Mouse (Mus musculus) embryonic facial prominence, embryonic 15.5 days (tissue): Measurements from ENCODE around the gene Rac3. TPM values are rescaled to one million over a fixed set of nuclear protein-coding genes. Genes with fewer than 3 reads are reported as not detected.
"Not testable (repeated sequence)": the region's sequence is repeated elsewhere in the genome, so short reads cannot be mapped to it uniquely, and the experiment has no call there.

Experiments used
- ATAC-seq: fragments of 200-750 bp; cut with Nextera tagmentation; 2 replicates; pipeline ENCODE4 v1.8.0; 2017; ENCODE audit warnings: low read depth, moderate TSS enrichment; ENCODE audit not compliant: insufficient number of reproducible peaks, low FRiP score, low TSS enrichment
- H3K27ac ChIP-seq: fragments of 300-500 bp; sonication (generic); replicated peaks from 2 replicates; pipeline ENCODE4 v1.5.1; 2015; ENCODE audit warnings: mild to moderate bottlenecking, inconsistent platforms
- H3K27me3 ChIP-seq: fragments of 300-500 bp; sonication (generic); 2 replicates; pipeline ENCODE4 v1.6.1; 2015; ENCODE audit warnings: inconsistent platforms
- H3K36me3 ChIP-seq: fragments of 300-500 bp; sonication (generic); 2 replicates; pipeline ENCODE4 v1.6.1; 2015; ENCODE audit warnings: mild to moderate bottlenecking, inconsistent platforms
- H3K4me1 ChIP-seq: fragments of 300-500 bp; sonication (generic); 2 replicates; pipeline ENCODE4 v1.6.1; 2015; ENCODE audit warnings: inconsistent platforms
- H3K4me2 ChIP-seq: fragments of 300-500 bp; sonication (generic); replicated peaks from 2 replicates; pipeline ENCODE4 v1.6.1; 2015; ENCODE audit warnings: mild to moderate bottlenecking, inconsistent platforms
- H3K4me3 ChIP-seq: fragments of 300-500 bp; sonication (generic); replicated peaks from 2 replicates; pipeline ENCODE4 v1.5.1; 2015; ENCODE audit warnings: mild to moderate bottlenecking, inconsistent platforms
- H3K9ac ChIP-seq: fragments of 300-500 bp; sonication (generic); 2 replicates; pipeline ENCODE4 v1.6.1; 2015; ENCODE audit warnings: inconsistent platforms
- H3K9me3 ChIP-seq: fragments of 300-500 bp; sonication (generic); replicated peaks from 2 replicates; pipeline ENCODE4 v1.6.1; 2016; ENCODE audit warnings: inconsistent platforms
- WGBS: fragments of 180-500 bp; shearing (Covaris S2); methylation state at CpG from one replicate; pipeline ENCODE4 v1.1.7; 2015; 5-methylcytosine and 5-hydroxymethylcytosine counted together
- polyA plus RNA-seq: library from polyadenylated mRNA; unstranded; fragments of >200 nt; fragmentation: Nextera tagmentation; extraction: Ambion mirVana; gene quantifications from 2 replicates; pipeline ENCODE4 v1.2.1, GENCODE M21; 2015

Rac3 gene
- polyA plus RNA-seq, 1 experiment from 2014 or later = 75.4 TPM

- ATAC-seq = no peak
- Histone ChIP-seq H3K9me3 (peaks cover 5% of the 10 kb centered on the region; the same call in 1 of the 2 replicates), H3K36me3 (no peaks in the 10 kb centered on the region), H3K4me3 (no peak overlapping the region), H3K4me2 (no peak overlapping the region), H3K27me3 (0 out of 2 replicates have a peak, but pooled peaks cover 3% of the 10 kb centered on the region), H3K9ac (no peak overlapping the region), H3K27ac (no peak overlapping the region), H3K4me1 (peaks cover 6% of the 10 kb centered on the region)
- WGBS = 75% methylated on average over 9 of the region's 9 CpGs
Measured at GRCm38 (mm10) chr11:120760236-120760635, 39.0 kb downstream of the Rac3 start.

GRCm38 (mm10) chr11:120761811-120762671 is 40.8 kb downstream of the Rac3 start:
- WGBS = 67% methylated on average over 14 of the region's 14 CpGs
- Histone ChIP-seq H3K9ac (no peak overlapping the region), H3K36me3 (no peaks in the 10 kb centered on the region), H3K9me3 (peaks cover 5% of the 10 kb centered on the region; the same call in 1 of the 2 replicates), H3K27me3 (0 out of 2 replicates have a peak, but pooled peaks cover 3% of the 10 kb centered on the region), H3K4me1 (peaks cover 6% of the 10 kb centered on the region), H3K27ac (no peak overlapping the region), H3K4me3 (no peak overlapping the region), H3K4me2 (0 out of 2 replicates have a peak overlapping the region, but pooled peaks have one; percentile 8)
- ATAC-seq = no peak

GRCm38 (mm10) chr11:120762672-120763041 is 41.4 kb downstream of the Rac3 start, which contains the start of gene Hmga1b:
Gene Hmga1b, plus strand, starts transcription at chr11:120762794.
- H3K9ac ChIP-seq, H3K27me3 ChIP-seq, H3K9me3 ChIP-seq, H3K4me1 ChIP-seq, H3K36me3 ChIP-seq, ATAC-seq, H3K4me3 ChIP-seq: not testable (repeated sequence)
- WGBS = 11% methylated on average over 14 of the region's 14 CpGs
- Histone ChIP-seq H3K27ac (0 out of 2 replicates have a peak within 1 kb of the TSS, but pooled peaks have one; percentile 22), H3K4me2 (peak within 1 kb of the TSS; percentile 8; the same call in 1 of the 2 replicates)

- not testable (repeated sequence) for H3K27me3 ChIP-seq, H3K4me3 ChIP-seq, H3K9me3 ChIP-seq, H3K9ac ChIP-seq, H3K36me3 ChIP-seq, H3K27ac ChIP-seq, H3K4me1 ChIP-seq
- ATAC-seq = peak; percentile 52
- H3K4me2 ChIP-seq = peak overlapping the region; percentile 8; the same call in 1 of the 2 replicates
- WGBS = 2% methylated on average over 10 of the region's 23 CpGs
Measured at GRCm38 (mm10) chr11:120763121-120763999, 42.1 kb downstream of the Rac3 start.

- not testable (repeated sequence) for H3K4me2 ChIP-seq, H3K4me1 ChIP-seq, ATAC-seq, H3K9me3 ChIP-seq, H3K27ac ChIP-seq, H3K36me3 ChIP-seq, H3K4me3 ChIP-seq, H3K9ac ChIP-seq, H3K27me3 ChIP-seq
- WGBS = 65% methylated on average over 3 of the region's 7 CpGs
Measured at GRCm38 (mm10) chr11:120767023-120767422, 45.8 kb downstream of the Rac3 start.

- no peaks in the 10 kb centered on the region for H3K4me1 ChIP-seq
- no peaks in the 10 kb centered on the region for H3K9me3 ChIP-seq
- H3K27me3 ChIP-seq = no peaks in the 10 kb centered on the region
- H3K27ac ChIP-seq = no peak overlapping the region
- no peak overlapping the region for H3K4me2 ChIP-seq
- no peak overlapping the region for H3K4me3 ChIP-seq
- no peak overlapping the region for H3K9ac ChIP-seq
- no peaks in the 10 kb centered on the region for H3K36me3 ChIP-seq
- WGBS = 67% methylated on average over 1 of the region's 1 CpGs
- no peak for ATAC-seq
Measured at GRCm38 (mm10) chr11:120768206-120768605, 46.9 kb downstream of the Rac3 start.

GRCm38 (mm10) chr11:120772749-120773148 is 51.5 kb downstream of the Rac3 start:
- no peak overlapping the region for H3K4me2 ChIP-seq
- no peaks in the 10 kb centered on the region for H3K9me3 ChIP-seq
- H3K9ac ChIP-seq = no peak overlapping the region
- H3K36me3 ChIP-seq = no peaks in the 10 kb centered on the region
- H3K4me1 ChIP-seq = peaks cover 9% of the 10 kb centered on the region
- H3K27me3 ChIP-seq = no peaks in the 10 kb centered on the region
- H3K27ac ChIP-seq = no peak overlapping the region
- 80% methylated on average over 3 of the region's 3 CpGs for WGBS
- no peak overlapping the region for H3K4me3 ChIP-seq
- ATAC-seq = no peak

Other genes with a start within 250 kb of the Rac3 start
- gene Mrpl12, start 236.9 kb upstream of the Rac3 start, polyA plus RNA-seq = 118 and 126 TPM in 2 replicates
- 47.3 and 53.6 TPM in 2 replicates for gene Slc25a10, start 229.6 kb upstream of the Rac3 start, polyA plus RNA-seq
- gene Gcgr, start 190.8 kb upstream of the Rac3 start, polyA plus RNA-seq = 0.60 TPM in 2 replicates
- 235 and 237 TPM in 2 replicates for gene Mcrip1, start 171.7 kb upstream of the Rac3 start, polyA plus RNA-seq
- gene Ppp1r27, start 170.3 kb upstream of the Rac3 start, polyA plus RNA-seq = 1.8 and 2.3 TPM in 2 replicates
- 831 and 838 TPM in 2 replicates for gene P4hb, start 148.2 kb upstream of the Rac3 start, polyA plus RNA-seq
- gene Arhgdia, start 139.8 kb upstream of the Rac3 start, polyA plus RNA-seq = 593 and 594 TPM in 2 replicates
- gene Alyref, start 123.1 kb upstream of the Rac3 start, polyA plus RNA-seq = 420 and 426 TPM in 2 replicates
- gene Anapc11, start 123.0 kb upstream of the Rac3 start, polyA plus RNA-seq = 219 and 224 TPM in 2 replicates
- 1.8 and 1.9 TPM in 2 replicates for gene Npb, start 113.0 kb upstream of the Rac3 start, polyA plus RNA-seq
- 141 TPM in 2 replicates for gene Pcyt2, start 103.5 kb upstream of the Rac3 start, polyA plus RNA-seq
- 34.7 and 35.0 TPM in 2 replicates for gene Sirt7, start 96.2 kb upstream of the Rac3 start, polyA plus RNA-seq
- 36.4 and 38.7 TPM in 2 replicates for gene Mafg, start 87.9 kb upstream of the Rac3 start, polyA plus RNA-seq
- 53.8 and 54.5 TPM in 2 replicates for gene Pycr1, start 77.7 kb upstream of the Rac3 start, polyA plus RNA-seq
- gene Myadml2, start 73.3 kb upstream of the Rac3 start, polyA plus RNA-seq = 1.0 and 1.6 TPM in 2 replicates
- gene Notum, start 60.3 kb upstream of the Rac3 start, polyA plus RNA-seq = 6.2 and 7.4 TPM in 2 replicates
- gene Aspscr1, start 48.5 kb upstream of the Rac3 start, polyA plus RNA-seq = 114 and 120 TPM in 2 replicates
- gene Cenpx, start 7.7 kb upstream of the Rac3 start, polyA plus RNA-seq = 145 and 157 TPM in 2 replicates
- 69.7 and 82.2 TPM in 2 replicates for gene Lrrc45, start 7.5 kb upstream of the Rac3 start, polyA plus RNA-seq
- gene Dcxr, start 5.8 kb downstream of the Rac3 start, polyA plus RNA-seq = 35.9 and 36.6 TPM in 2 replicates
- 193 and 315 TPM in 2 replicates for gene Cbr2, start 10.6 kb downstream of the Rac3 start, polyA plus RNA-seq
- 3.8 and 5.9 TPM in 2 replicates for gene Hmga1b, start 41.3 kb downstream of the Rac3 start, polyA plus RNA-seq
- 56.0 and 62.0 TPM in 2 replicates for gene Rfng, start 62.7 kb downstream of the Rac3 start, polyA plus RNA-seq
- 205 and 214 TPM in 2 replicates for gene Gps1, start 62.8 kb downstream of the Rac3 start, polyA plus RNA-seq
- 61.4 and 64.4 TPM in 2 replicates for gene Dus1l, start 74.9 kb downstream of the Rac3 start, polyA plus RNA-seq
- 46.2 and 48.8 TPM in 2 replicates for gene Fasn, start 103.1 kb downstream of the Rac3 start, polyA plus RNA-seq
- gene Ccdc57, start 211.4 kb downstream of the Rac3 start, polyA plus RNA-seq = 6.2 and 7.4 TPM in 2 replicates
- 67.2 and 72.2 TPM in 2 replicates for gene Slc16a3, start 227.0 kb downstream of the Rac3 start, polyA plus RNA-seq